Mouse (Mus musculus) granulocyte monocyte progenitor cell, adult 5-6 weeks (primary cell): ENCODE results near the gene Igsf3. TPM values are rescaled to one million over a fixed set of nuclear protein-coding genes. Genes with fewer than 3 reads are reported as not detected.

Experiments
- ATAC-seq: replicated peaks from 2 replicates; pipeline ENCODE4 v1.8.0; 2016; ENCODE audit warnings: mild to moderate bottlenecking, moderate TSS enrichment, inconsistent platforms; ENCODE audit not compliant: poor library complexity, severe bottlenecking
- total RNA-seq, 2 experiments: library from RNA; stranded (forward) in 1 of 2; stranded (reverse) in 1 of 2; fragments of 200-712, 200-1000 nt in 1 of 2; fragments of >200 nt in 1 of 2; fragmentation: Nextera tagmentation in 1 of 2; gene quantifications; 2 replicates each; pipeline ENCODE4 v1.2.3; 2014 to 2017

Igsf3 gene
- total RNA-seq, 2 experiments from 2014 or later, result under 0.01 to 0.13 TPM

DNA sequence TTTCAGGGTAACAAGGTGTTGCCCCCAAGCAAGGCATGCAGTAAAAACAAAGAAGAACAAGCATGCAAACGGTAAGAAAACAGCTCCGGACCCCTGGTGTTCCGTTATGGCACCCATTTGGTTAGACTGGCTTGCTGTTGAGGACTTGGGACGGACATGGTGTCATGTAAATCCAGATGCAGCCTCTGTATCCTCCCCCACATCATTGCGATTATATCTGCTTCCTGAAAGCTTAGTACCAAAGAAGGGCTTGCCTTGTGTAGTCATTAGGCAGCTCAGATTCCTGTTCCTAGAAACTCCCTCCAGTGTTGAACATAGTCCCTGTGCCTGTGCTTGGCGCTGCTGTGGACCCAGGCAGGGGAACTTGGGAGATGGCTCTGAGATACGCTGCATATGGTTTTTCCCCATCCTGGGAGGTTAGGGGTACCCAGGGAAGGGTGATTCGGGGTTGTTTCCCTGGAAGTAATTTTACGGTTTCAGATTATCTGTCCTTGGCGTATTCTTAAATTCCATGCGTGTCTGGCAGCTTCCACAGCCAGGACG, 60.2 kb downstream of the Igsf3 start:
- no peak for ATAC-seq

DNA sequence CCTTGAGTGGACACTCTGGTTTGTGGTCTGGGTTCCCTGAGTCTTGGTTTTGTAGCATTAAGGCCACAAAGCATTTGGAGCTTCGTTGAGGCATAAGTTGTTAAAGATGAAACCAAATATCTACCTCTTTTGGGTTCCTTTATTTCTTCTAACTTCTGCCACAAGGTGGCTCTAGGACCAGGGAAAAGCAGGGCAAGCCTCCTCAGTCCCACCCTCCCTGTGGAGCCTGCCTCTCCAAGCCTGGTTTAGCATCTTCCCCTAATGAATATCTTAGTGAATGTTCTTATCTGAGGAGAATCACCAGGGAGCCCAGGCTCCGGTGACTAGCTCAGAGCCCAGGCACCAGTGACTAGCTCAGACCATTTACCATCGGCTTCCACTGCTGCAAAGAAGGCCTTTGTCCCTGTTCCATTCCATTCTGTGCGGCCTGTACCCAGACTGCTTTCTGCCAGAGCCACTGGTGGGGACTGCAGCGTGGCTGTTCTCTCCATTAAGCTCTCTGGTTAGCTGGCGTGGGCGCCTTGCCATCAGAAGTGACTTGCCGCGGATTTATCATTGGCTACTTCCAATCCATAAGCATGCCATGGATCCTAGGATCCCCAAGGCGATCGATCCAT, 66.5 kb downstream of the Igsf3 start:
- ATAC-seq, result no peak

GRCm38 (mm10) chr3:101444437-101444836, 67.6 kb downstream of the Igsf3 start:
- no peak for ATAC-seq

DNA sequence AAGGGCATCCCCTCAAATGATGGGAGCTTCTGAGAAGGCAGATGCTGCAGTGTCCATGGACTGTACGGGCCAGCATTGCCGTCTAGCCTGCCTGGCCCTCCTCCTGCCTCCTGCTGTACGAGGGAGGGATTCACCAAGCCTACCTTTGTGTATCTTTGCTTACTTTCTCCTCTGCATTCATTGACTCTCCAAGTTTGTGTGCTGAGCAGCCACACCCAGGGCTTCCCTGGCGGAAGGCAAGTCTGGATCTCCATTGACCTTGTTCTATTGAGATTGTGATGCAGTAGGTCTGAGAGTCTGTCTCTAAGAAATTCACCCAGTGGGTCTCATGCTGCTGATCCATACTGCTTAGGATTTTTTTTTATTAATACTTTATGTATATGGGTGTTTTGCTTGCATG, 70.4 kb downstream of the Igsf3 start:
- no peak for ATAC-seq

- ATAC-seq, result no peak
Observed at GRCm38 (mm10) chr3:101448765-101449164, 71.9 kb downstream of the Igsf3 start.

DNA sequence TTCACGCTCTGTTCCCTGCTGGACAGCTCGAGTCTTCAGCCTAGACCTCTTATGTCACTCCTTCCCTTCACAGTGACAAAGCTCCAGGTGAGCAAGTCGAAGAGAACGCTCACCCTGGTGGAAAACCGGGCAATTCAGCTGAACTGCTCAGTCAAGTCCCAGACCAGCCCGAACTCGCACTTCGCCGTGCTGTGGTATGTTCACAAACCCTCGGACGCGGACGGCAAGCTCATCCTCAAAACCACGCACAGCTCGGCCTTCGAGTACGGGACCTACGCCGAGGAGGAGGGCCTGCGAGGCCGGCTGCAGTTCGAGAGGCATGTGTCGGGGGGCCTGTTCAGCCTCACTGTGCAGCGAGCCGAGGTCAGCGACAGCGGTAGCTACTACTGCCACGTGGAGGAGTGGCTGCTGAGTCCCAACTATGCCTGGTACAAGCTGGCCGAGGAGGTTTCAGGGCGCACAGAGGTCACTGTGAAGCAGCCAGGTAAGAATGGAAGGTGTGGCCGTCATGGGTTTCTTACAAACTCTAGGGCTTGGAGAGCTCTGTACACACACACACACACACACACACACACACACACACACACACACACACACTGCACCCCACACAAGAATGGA, 74.0 kb downstream of the Igsf3 start:
- ATAC-seq, result no peak

GRCm38 (mm10) chr3:101460618-101461017, 83.7 kb downstream of the Igsf3 start:
- no peak for ATAC-seq

DNA sequence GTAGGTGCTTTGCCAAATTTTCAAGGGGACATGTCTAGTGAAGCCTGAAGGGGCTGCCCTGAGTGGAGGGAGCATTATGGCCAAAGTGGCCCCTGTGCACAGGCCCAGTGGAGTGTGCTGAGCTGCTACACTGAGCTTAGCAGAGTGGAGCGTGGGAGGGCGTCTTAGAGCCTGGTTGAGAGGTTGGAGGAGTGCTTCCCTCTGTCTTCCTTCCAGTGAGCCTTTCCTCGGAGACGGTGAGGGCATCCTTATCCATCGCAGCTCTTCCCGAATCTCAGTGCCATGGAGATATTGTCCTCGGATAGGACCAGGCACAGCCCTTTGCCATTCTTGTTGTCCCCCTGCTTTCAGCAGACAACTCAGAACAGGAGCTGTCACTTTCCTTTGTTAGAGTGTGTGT, 84.2 kb downstream of the Igsf3 start:
- no peak for ATAC-seq

- ATAC-seq, result no peak
Observed at GRCm38 (mm10) chr3:101461816-101462215, 84.9 kb downstream of the Igsf3 start.

GRCm38 (mm10) chr3:101462294-101462693, 85.4 kb downstream of the Igsf3 start:
- ATAC-seq, result peak; percentile 81

GRCm38 (mm10) chr3:101463491-101463890, 86.6 kb downstream of the Igsf3 start:
- no peak for ATAC-seq

DNA sequence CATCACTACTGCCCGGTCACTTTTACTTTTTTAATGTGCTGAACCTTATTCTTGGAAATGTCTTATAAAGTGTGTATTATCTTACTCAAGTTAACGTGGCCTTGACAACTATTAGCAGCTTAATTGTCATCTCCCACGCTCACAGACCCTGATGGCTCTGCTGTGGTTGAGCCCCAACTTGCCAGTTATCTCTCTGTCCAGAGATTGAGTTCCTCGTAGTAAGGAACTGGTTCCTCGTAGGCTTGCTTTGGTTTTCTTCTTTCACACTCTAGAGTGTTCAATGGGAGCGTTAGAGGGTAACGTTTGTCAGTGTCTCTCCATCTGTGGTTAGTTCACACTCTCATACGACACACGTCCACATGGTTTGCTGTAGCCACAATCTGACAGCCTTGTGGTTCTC, 92.8 kb downstream of the Igsf3 start:
- ATAC-seq, result no peak

DNA sequence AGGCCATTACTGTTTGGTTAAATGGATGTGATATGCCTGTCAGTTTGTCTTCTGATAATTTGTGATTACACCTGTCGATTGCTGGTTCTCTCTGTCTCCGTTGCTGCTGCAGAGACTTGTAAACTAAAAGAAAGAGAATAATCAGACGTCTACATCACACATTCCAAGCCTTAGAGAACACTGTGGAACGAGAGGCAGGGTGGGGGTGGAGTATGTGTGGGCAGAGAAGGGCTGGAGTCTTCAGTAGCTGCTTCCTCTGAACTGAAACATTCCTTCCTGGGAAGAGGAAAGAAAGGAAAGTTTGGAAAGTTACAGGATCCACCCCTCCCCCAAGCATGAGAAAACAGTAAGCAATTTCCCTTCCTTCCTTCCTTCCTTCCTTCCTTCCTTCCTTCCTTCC, 95.0 kb downstream of the Igsf3 start:
- ATAC-seq, result no peak

DNA sequence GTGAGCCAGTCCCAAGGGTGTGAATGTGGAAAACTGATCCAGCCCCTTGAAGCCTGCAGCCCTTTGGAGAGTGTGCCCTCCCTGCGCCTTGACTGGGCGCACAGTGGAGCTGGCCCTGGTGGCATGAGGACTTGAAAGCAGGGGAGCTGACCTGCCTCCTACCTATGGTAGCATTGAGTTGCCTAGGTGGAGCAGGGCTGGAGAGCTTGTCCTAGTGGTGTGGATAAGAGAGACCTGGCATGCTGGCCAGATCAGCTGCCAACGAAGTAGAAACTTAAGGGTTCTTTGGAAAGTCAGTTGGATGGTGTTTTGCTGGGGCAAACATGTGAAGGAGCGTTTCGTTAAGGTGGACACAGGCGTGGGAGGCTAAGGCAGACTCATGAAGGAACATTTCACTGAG, 105.1 kb downstream of the Igsf3 start:
- no peak for ATAC-seq

GRCm38 (mm10) chr3:101483256-101483983, 106.5 kb downstream of the Igsf3 start:
- no peak for ATAC-seq

GRCm38 (mm10) chr3:101486054-101486765, 109.3 kb downstream of the Igsf3 start:
- ATAC-seq, result no peak

DNA sequence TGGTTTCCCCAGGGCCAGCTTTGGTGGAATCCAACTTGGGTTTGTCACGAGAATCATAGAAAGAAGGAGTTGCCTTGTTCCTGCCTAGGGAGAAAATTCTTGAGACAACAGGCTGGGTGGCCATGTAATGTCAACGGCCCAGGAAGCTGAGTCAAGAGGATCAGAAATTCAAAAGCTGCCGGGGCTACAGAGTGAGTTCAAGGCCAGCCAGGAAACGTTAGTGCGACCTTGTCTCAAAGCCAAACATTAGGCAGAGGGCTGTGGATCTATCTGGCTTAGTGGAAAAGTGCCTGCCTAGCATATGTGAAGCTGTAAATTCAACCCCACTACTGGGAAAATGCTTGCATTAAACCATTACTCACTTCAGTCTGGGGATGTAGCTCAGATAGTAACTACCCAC, 110.6 kb downstream of the Igsf3 start:
- no peak for ATAC-seq

- ATAC-seq, result no peak
Observed at GRCm38 (mm10) chr3:101488204-101488603, 111.3 kb downstream of the Igsf3 start.

DNA sequence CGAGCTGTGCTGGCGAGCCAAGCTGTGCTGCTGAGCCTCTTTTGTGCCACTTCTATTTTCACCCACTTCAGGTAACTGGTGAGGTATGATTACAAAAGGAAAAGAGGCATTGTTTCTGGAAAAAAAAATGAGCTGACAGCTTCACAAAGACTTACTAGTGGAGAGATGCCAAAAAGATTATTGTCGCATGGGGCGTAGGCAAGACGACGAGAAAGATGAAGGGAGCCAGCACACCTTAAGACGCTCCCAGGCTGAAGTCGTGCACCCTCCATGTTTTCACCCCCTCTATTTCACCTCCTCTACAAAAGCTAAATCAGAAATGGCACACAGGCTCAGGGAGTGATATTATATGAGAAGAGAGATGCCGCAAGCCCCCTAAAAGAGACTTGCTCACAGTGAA, 113.6 kb downstream of the Igsf3 start:
- no peak for ATAC-seq

DNA sequence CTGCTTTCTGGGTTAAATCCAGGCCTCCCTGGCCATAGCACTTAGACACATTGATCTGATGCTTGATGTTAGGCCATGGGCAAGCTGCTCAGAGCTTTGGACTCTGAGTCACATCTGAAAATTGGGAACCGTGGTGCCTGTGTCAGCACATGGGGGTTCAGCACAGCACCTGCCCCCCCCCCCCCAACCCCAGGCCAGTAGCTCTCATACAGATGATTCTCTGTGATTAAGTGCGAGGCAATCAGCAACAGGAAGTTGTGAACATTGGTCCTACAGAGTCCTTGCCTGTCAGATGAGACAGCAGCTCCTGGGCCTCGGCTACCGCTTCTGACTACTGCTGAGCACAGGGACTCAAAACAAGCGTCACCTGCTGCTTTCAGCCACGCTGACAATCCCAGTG, 116.0 kb downstream of the Igsf3 start:
- ATAC-seq, result no peak

GRCm38 (mm10) chr3:101493937-101494459, 117.1 kb downstream of the Igsf3 start:
- ATAC-seq, result peak; percentile 85
